Mouse (Mus musculus): ENCODE results near the gene Cct5.

Gene Cct5

GRCm38 (mm10) chr15:31601646-31602374 is at the start of gene Cct5, which contains the start of gene Fam173b:
Gene Cct5 (minus strand): TSS chr15:31601804.
Gene Fam173b (plus strand): TSS chr15:31601852.
- DNase-seq (ENCODE audit: low read depth) = peak; percentile 95

GRCm38 (mm10) chr15:31650821-31651220 is 49.2 kb upstream of the Cct5 start:
- DNase-seq (ENCODE audit: low read depth) = no peak

- no peak for DNase-seq (ENCODE audit: low read depth)
Measured at GRCm38 (mm10) chr15:31649691-31650090, 48.1 kb upstream of the Cct5 start.

- DNase-seq (ENCODE audit: low read depth) = no peak
Measured at GRCm38 (mm10) chr15:31647851-31648569, 46.4 kb upstream of the Cct5 start.

- no peak for DNase-seq (ENCODE audit: low read depth)
Measured at GRCm38 (mm10) chr15:31647225-31647624, 45.6 kb upstream of the Cct5 start.

DNA sequence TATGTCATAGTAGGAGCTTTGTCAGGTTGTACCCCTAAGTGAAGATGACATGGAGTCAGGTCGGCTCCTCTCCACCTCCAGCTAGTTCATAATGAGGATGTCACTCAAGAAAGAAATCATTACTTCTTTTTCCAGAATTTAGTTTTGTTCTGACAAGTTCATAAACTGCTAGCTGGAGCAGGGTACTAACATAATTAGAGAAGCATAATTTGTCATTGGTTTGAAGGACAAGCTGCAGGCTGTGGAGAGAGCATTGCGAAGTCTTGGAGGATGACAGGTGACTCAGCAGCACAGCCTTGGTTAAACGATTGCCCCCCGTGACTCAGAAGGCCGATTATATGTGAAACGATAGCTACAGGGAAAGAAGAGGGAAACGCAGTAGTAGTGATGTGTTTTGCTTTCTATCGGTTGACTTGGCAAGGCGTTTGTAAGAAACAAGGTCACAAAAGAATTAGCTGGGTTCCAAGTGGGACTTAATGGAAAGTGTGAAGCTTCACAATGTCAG is 34.5 kb upstream of the Cct5 start:
- no peak for DNase-seq (ENCODE audit: low read depth)

GRCm38 (mm10) chr15:31634582-31634981 is 33.0 kb upstream of the Cct5 start:
- no peak for DNase-seq (ENCODE audit: low read depth)

DNA sequence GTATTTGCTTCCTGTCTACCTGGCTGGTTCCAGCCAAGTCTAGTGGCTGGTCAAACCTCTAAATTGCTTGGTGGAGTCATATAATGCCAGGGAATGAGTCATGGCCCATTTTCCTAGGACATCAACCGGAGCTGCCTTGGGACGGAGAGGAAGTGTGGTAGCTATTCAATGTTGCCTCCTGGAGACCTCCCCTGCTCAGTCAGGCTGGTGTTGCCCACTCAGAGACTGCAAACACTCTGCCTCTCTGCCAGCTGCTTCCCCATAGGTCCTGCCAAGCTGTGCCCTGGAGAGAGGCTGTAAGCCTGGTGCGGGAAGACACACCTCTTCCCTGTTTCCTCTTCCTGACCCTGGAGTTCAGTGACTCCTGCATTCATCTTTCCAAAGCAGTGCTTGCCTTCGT is 30.9 kb upstream of the Cct5 start:
- DNase-seq (ENCODE audit: low read depth) = no peak

DNA sequence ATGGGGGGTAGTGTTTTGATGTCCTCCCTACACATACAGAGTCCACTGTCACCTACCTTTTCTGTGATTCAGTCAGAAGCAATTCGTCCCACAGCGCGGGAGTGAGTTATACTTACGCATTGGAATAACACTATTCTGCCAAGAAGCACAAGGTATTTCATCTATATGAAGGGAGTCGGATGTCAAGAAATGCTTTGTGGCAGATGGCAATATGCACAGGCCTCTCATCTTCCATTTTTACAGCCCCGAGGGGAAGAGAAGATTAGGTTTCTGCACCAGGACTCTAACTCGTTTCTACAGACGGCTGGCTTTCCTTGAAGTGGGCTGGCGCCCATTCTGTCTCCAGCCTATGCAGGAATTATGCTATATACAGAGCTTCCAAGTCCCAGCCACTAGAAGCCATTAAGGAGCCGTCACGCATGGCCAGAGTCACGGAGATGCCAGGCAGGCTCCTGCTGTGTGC is 29.8 kb upstream of the Cct5 start:
- no peak for DNase-seq (ENCODE audit: low read depth)

DNA sequence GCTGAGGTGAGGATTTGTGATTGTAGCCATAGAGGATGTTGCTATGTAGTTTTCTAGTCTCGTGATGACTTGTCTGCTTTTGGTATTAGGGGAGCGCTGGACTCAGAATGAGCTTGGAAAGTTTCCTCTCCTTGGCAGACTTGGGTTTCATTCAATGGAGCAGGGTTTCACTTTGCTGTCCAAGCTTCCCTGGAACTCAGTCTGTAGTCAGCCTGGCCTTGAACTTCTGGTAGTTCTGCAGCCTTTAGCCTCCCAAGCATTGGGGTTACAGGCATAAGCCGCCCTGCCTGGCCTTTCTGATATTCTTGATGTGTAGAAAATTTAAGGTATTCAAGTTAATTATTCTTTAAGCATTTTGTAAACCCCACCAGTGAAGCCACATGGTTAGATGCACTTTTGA is 28.0 kb upstream of the Cct5 start:
- DNase-seq (ENCODE audit: low read depth) = no peak

GRCm38 (mm10) chr15:31628180-31628579 is 26.6 kb upstream of the Cct5 start:
- DNase-seq (ENCODE audit: low read depth) = no peak

DNA sequence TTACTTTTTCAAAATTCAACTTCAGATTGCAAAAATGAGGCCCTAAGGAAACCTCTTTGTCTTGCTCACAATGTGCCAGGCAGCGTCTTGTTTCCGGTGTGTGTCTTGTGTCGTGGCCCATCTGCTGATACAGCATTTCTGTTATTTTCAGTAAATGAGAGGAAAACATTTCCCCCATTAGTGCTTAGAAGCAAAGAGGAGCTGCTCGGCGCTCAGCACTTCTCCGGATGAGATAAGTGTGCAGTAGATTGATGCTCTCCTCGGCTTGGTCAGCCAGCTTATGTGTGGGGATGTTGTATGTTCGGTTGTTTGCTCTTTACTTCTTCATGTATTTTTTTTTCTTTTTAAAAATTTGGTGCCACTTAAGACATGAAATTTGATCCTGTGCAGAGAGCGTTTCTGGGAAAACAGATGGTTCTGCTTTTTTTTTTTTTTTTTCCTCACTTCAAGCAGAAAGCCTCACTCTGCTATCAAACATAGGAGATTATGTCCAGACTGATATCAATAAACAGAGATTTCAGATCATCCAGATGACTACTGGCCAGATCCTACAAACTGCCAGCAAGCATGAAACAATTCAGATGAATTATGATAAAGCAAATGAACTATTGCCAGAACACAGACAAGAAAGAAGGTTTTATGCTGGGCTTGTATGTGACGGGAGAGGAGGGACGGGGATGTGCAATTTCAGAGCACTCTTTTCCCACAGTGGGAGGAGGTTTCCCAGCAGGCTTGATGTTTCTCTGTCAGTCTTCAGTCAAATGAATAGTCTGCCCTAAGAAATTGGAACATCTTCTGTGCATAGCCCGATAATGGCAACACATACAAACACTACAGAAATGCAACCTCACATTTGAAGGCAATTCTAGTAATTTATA is 25.9 kb upstream of the Cct5 start:
- DNase-seq (ENCODE audit: low read depth) = no peak

DNA sequence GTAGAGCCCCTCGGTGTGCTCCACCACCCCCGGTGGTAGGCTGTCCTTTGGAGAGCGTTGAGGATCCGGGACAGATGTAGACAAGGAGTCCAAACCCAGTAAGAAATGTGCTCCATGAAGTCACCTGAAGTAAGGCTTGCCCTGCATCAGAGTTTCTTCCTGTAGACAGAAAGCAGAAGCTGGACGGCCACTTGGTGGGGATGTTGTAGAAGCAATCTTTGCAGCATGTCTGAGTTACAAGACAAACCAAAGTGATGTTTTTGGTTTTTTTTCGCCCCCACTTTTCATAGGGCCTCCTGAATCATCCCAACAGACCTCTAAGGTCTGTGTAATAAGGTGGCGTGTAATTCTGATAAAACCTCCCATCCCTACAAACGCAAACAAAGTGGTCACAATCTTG is 17.9 kb upstream of the Cct5 start:
- DNase-seq (ENCODE audit: low read depth) = no peak

DNA sequence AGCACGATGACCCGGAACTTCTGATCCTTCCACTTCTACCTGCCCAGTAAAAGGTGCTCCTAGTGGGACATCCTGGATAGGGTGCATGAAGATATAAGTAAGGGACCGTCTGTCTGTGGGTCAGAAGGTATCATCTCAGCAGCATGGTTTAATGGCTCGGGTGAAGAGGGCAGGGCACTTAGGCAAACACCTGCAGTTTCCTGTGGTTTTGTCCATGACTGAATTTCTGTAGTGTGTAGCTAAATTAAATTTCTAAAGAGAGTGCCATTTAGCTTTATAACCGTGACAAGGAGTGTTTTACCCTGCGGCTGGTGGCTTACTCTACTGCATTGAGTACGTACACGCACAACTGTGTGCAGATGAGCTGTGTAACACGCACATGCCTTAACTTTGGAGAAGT is 15.7 kb upstream of the Cct5 start:
- DNase-seq (ENCODE audit: low read depth) = no peak

- no peak for DNase-seq (ENCODE audit: low read depth)
Measured at GRCm38 (mm10) chr15:31614666-31615065, 13.1 kb upstream of the Cct5 start.

DNA sequence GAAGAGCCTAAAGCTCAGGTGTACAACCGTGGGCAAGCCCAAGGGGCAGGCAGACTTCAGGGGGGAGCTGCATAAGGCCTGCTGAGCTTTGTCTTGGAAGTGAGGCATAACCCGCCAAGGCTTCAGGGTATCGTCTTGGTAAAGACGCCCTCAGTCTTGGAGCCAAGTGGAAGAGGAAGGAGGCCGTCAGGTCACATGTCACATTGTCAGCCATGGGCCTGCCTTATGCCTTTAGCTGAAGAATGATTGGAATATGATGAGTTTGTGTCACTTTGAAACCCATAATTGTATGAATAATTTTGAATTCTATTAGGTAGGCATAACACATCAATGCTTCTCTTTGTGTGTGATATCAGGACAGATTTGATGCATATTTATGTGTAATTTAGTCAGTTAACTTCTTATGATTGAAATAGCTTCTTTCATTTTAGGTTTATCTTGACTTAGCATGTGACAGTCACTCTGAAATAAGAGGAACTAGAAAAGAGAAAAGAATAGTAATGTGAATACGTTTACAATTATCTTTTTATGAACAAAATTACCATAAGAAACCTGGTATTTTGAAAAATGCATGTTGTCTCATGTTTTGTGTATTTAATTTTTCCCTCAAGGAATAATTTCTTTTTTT is 12.3 kb upstream of the Cct5 start:
- no peak for DNase-seq (ENCODE audit: low read depth)

DNA sequence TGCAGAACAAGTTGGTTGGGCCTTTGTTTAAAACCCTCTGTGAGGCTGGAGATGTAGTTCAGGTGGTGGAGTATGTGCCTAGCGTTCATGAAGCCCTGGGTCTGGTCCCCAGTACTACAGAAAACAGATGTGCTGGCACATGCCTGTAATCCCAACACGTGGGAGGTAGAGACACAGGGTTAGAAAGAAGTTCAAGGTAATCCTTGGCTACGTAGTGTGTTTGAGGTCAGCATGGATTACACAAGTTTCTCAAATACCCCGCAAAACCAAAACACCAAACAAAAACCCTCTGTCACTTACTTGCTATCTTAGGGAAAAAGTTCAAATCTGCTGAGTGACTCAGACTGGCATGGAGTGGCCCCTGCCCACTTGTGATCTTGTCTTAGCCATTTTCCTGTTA is 10.4 kb upstream of the Cct5 start:
- no peak for DNase-seq (ENCODE audit: low read depth)

GRCm38 (mm10) chr15:31611027-31611426 is 9.4 kb upstream of the Cct5 start:
- DNase-seq (ENCODE audit: low read depth) = no peak

GRCm38 (mm10) chr15:31606821-31607220 is 5.2 kb upstream of the Cct5 start:
- no peak for DNase-seq (ENCODE audit: low read depth)

- no peak for DNase-seq (ENCODE audit: low read depth)
Measured at GRCm38 (mm10) chr15:31603113-31603512, 1.5 kb upstream of the Cct5 start.

DNA sequence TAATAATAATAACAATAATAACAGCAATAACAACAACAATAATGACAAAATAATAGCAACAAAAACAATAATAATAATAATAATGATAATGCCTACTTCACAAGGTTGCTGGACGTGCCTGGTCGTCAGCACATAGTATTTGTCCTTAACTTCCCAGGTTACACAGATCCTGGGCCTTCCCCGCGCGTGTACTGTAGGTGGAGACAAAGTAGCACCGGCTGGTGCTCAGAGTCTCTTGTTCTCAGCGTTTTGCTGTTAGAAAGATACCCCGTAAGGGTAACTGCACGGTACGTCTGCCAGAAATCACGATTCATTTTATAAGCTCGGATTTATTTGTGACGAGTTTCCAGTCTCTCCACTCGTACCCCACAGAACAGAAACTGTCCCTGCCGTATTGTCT is 822 bp upstream of the Cct5 start:
- DNase-seq (ENCODE audit: low read depth) = peak; percentile 64

DNA sequence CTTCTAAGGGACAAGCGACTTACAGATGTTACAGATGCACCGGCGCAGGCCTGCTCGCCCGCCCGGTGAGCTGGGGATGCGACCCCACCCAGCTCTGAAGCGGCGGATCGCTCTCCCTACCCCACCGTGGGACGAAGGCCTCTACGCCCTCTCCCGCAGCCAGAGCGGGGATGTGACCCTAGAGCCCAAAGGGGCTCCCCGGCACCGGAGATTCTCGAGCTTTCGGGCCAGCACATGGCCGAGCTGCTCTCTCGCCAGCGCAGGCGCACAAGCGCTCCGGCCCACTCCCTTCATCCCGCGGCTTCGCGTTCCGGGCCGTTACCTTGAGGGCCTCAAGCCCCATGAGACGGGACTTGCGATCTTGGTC is 342 bp downstream of the Cct5 start:
- DNase-seq (ENCODE audit: low read depth) = no peak

Data from c-Kit-positive CD71-positive TER-119-negative erythroid progenitor cells, embryonic 14.5 days (primary cell).